Mouse (Mus musculus): Measurements from ENCODE around the gene Lsm2.

- no peak for TF ChIP-seq CTCF (IDR thresholded peaks at IDR 0.05; ENCODE audit: low read depth, low read length)
- TF ChIP-seq POLR2A (IDR thresholded peaks at IDR 0.05; ENCODE audit: borderline replicate concordance, low read depth, low read length), result no peak
Measured at GRCm38 (mm10) chr17:35018171-35018570, 36.5 kb downstream of the Lsm2 start.
